Mouse (Mus musculus) heart, embryonic 11.5 days (tissue): ENCODE data around the gene Pou2f3. TPM values are rescaled to one million over a fixed set of nuclear protein-coding genes. Genes with fewer than 3 reads are reported as not detected.

Experiments used
- ATAC-seq: fragments of 200-750 bp; cut with Nextera tagmentation; replicated peaks from 2 replicates; pipeline ENCODE4 v1.8.0; 2017; ENCODE audit warnings: moderate library complexity; ENCODE audit not compliant: insufficient number of reproducible peaks, low FRiP score, low TSS enrichment
- H3K27ac ChIP-seq: fragments of 300-500 bp; sonication (generic); 2 replicates; pipeline ENCODE4 v1.5.1; 2014; ENCODE audit warnings: mild to moderate bottlenecking, low read depth, low read length
- H3K27me3 ChIP-seq: fragments of 300-500 bp; sonication (generic); 2 replicates; pipeline ENCODE4 v1.6.1; 2014; ENCODE audit warnings: mild to moderate bottlenecking, low read length, mixed read lengths; ENCODE audit not compliant: control insufficient read depth, insufficient read depth
- H3K36me3 ChIP-seq: fragments of 300-500 bp; sonication (generic); 2 replicates; pipeline ENCODE4 v1.6.1; 2014; ENCODE audit warnings: mild to moderate bottlenecking, low read length, moderate library complexity, mixed read lengths; ENCODE audit not compliant: control insufficient read depth, insufficient read depth
- H3K4me1 ChIP-seq: fragments of 300-500 bp; sonication (generic); 2 replicates; pipeline ENCODE4 v1.6.1; 2014; ENCODE audit warnings: low read length; ENCODE audit not compliant: control insufficient read depth, insufficient read depth
- H3K4me2 ChIP-seq: fragments of 300-500 bp; sonication (generic); 2 replicates; pipeline ENCODE4 v1.6.1; 2014; ENCODE audit warnings: mild to moderate bottlenecking, moderate library complexity
- H3K4me3 ChIP-seq: fragments of 300-500 bp; sonication (generic); 2 replicates; pipeline ENCODE4 v1.5.1; 2014; ENCODE audit warnings: low read depth, low read length
- H3K9ac ChIP-seq: fragments of 300-500 bp; sonication (generic); 2 replicates; pipeline ENCODE4 v1.6.1; 2014; ENCODE audit warnings: mild to moderate bottlenecking, low read depth, low read length, moderate library complexity
- H3K9me3 ChIP-seq: fragments of 300-500 bp; sonication (generic); replicated peaks from 2 replicates; pipeline ENCODE4 v1.6.1; 2016; ENCODE audit warnings: low read length; ENCODE audit not compliant: control insufficient read depth
- WGBS: fragments of 180-500 bp; shearing (Covaris S2); extraction: QIAGEN DNeasy Blood & Tissue Kit; methylation state at CpG from one replicate; pipeline ENCODE4 v1.1.7; 2014; ENCODE audit not compliant: insufficient replicate concordance; 5-methylcytosine and 5-hydroxymethylcytosine counted together
- polyA plus RNA-seq: library from polyadenylated mRNA; unstranded; fragments of >200 nt; fragmentation: Nextera tagmentation; extraction: Ambion mirVana; gene quantifications from 2 replicates; pipeline ENCODE4 v1.2.1, GENCODE M21; 2014

Pou2f3 gene
- polyA plus RNA-seq, 1 experiment from 2014 or later: not detected

DNA sequence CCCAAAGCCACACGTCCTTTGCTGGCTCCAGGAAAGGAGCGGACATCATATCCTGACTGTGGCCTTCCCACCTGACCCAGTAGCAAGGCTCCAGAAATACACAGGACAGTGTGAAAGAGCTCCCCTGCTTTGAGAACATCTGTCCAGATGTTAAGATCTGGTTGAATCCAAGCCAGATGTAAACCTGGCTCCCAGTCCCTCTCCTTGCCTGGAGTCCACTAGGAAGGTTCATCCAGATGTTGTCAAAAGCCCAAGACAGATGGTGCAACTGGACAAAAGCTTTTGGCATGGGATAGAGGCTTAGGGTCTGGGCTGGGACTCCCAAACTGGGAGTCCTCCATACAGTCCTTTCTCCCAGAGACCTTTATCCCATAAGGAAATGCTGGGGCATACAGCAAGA is 18.6 kb upstream of the Pou2f3 start:
- H3K4me3 ChIP-seq: no peak overlapping the region
- H3K4me2 ChIP-seq: no peak overlapping the region
- no peaks in the 10 kb centered on the region for H3K9me3 ChIP-seq
- no peak overlapping the region for H3K9ac ChIP-seq
- peaks cover 55% of the 10 kb centered on the region for H3K4me1 ChIP-seq
- 84% methylated on average over 2 of the region's 2 CpGs for WGBS
- H3K36me3 ChIP-seq: no peaks in the 10 kb centered on the region; the same call in 1 of the 2 replicates
- no peaks in the 10 kb centered on the region for H3K27me3 ChIP-seq
- ATAC-seq: no peak
- no peak overlapping the region for H3K27ac ChIP-seq

DNA sequence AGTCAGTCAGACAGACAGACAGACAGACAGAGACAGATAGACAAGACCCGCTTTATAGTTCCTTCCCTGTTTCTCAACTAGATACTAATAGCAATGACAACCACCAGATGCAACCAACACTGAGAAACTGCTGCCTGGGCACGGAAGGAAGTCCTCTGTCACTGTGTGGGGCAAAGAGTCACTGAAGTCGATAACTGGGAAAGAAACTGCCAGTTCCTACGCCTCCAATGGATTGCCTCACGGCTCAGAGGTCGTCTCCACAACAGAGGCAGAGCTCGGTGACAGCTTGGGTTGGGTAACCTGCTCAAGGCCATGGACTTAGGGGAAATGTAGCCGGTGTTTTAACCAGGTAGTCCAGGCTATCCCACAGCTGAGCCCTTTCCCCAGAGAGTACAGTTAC is 17.5 kb upstream of the Pou2f3 start:
- Histone ChIP-seq H3K27ac (no peak overlapping the region), H3K36me3 (peaks cover 3% of the 10 kb centered on the region), H3K9me3 (no peaks in the 10 kb centered on the region), H3K4me1 (peaks cover 44% of the 10 kb centered on the region), H3K4me3 (no peak overlapping the region), H3K4me2 (no peak overlapping the region), H3K9ac (no peak overlapping the region), H3K27me3 (no peaks in the 10 kb centered on the region)
- WGBS: 71% methylated on average over 8 of the region's 8 CpGs
- no peak for ATAC-seq

DNA sequence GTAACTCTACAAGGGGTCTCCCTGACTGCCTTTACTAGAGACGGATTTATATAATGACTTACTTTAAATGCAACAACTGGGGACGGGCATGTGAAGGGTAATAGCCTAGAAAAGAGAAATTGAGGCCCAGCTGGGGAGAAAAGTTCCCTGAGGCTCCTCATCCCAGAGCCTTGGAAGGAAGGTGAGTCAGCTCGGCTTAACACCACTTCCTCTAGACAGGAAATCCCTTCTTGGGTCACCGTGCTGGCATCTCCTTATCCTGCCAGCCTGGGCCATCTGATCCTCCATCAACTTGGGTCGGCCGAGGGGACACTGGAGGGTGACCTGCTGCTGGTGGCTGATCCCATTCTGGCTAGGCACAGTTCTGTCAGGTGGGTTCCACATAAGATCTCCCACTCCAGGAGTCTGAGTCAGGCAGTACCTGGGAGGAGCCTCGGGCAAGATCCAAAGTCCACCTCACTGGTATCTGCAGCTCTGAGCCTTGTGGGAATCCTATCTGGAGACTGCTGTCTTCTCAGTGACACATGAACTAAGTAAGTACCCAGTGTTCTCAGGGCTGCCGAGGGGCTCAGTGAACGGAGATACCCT is 16.5 kb upstream of the Pou2f3 start:
- Histone ChIP-seq H3K36me3 (peaks cover 7% of the 10 kb centered on the region), H3K9me3 (no peaks in the 10 kb centered on the region), H3K27me3 (no peaks in the 10 kb centered on the region), H3K9ac (no peak overlapping the region), H3K27ac (no peak overlapping the region), H3K4me1 (peaks cover 34% of the 10 kb centered on the region), H3K4me2 (no peak overlapping the region), H3K4me3 (no peak overlapping the region)
- WGBS: 59% methylated on average over 9 of the region's 9 CpGs
- ATAC-seq: no peak

DNA sequence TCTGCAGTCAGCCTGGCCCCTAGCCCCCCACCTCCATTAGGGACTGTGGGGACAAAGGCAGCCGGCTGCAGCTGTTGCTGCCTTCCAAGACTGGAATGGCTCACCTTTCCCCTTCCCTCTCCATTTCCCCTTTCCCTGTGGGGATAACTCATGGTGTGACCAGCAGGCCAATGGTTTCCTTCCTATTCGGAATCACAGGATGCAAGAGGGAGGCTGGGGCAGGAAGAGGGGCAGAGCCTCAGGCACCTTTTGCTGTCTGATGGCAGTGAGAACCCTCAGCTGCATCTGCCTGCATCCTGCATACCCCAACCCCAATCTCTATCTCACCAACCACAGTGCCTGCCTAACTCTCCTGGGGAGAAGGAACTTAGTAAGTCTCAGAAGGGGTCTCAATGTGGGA is 15.3 kb upstream of the Pou2f3 start:
- Histone ChIP-seq H3K9ac (peak overlapping the region; percentile 43; the same call in 1 of the 2 replicates), H3K27me3 (no peaks in the 10 kb centered on the region), H3K4me3 (no peak overlapping the region), H3K4me1 (peaks cover 22% of the 10 kb centered on the region), H3K27ac (peak overlapping the region; percentile 59), H3K9me3 (no peaks in the 10 kb centered on the region), H3K36me3 (peaks cover 7% of the 10 kb centered on the region), H3K4me2 (peak overlapping the region; percentile 14)
- ATAC-seq: no peak
- WGBS: 22% methylated on average over 2 of the region's 2 CpGs

DNA sequence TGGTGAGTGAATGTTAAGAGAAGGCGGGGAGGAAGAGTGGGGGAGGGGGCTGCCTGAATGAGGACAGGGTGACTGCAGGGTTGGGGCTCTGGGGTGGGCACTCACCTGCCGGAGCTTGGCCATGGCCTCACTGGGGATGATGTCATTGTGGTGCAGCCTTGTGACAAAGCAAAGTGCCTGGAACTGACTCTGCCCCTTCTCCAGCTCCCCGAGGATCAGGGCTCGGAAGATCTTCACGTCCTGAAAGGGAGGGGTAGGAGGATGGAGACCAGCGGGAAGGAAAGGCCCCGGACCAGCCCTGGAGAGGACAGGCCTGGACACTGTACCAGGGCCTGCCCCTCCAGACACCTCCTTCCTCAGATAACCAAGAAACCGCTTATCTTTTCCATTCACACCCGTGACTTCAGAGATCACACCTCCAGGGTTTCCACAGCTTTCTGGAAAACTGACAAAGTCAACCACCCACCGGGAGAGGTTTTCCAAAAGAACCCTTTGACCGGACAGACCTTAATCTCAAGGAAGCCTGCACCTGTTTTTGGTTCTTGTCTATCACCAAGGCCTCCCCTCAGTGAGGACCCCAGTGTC is 14.7 kb upstream of the Pou2f3 start:
- peaks cover 16% of the 10 kb centered on the region for H3K4me1 ChIP-seq
- peak; percentile 66 for ATAC-seq
- no peaks in the 10 kb centered on the region for H3K9me3 ChIP-seq
- 19% methylated on average over 11 of the region's 11 CpGs for WGBS
- no peak overlapping the region for H3K4me3 ChIP-seq
- H3K4me2 ChIP-seq: peak overlapping the region; percentile 20
- peaks cover 7% of the 10 kb centered on the region for H3K36me3 ChIP-seq
- H3K9ac ChIP-seq: 0 out of 2 replicates have a peak overlapping the region, but pooled peaks have one; percentile 28
- H3K27ac ChIP-seq: peak overlapping the region; percentile 59
- H3K27me3 ChIP-seq: no peaks in the 10 kb centered on the region

GRCm38 (mm10) chr9:43222429-43222715 is 12.2 kb upstream of the Pou2f3 start:
- Histone ChIP-seq H3K4me1 (peaks cover 14% of the 10 kb centered on the region), H3K4me2 (no peak overlapping the region), H3K27me3 (no peaks in the 10 kb centered on the region), H3K27ac (no peak overlapping the region), H3K4me3 (no peak overlapping the region), H3K9ac (no peak overlapping the region), H3K36me3 (peaks cover 7% of the 10 kb centered on the region), H3K9me3 (no peaks in the 10 kb centered on the region)
- ATAC-seq: no peak
- WGBS: 43% methylated on average over 8 of the region's 8 CpGs

DNA sequence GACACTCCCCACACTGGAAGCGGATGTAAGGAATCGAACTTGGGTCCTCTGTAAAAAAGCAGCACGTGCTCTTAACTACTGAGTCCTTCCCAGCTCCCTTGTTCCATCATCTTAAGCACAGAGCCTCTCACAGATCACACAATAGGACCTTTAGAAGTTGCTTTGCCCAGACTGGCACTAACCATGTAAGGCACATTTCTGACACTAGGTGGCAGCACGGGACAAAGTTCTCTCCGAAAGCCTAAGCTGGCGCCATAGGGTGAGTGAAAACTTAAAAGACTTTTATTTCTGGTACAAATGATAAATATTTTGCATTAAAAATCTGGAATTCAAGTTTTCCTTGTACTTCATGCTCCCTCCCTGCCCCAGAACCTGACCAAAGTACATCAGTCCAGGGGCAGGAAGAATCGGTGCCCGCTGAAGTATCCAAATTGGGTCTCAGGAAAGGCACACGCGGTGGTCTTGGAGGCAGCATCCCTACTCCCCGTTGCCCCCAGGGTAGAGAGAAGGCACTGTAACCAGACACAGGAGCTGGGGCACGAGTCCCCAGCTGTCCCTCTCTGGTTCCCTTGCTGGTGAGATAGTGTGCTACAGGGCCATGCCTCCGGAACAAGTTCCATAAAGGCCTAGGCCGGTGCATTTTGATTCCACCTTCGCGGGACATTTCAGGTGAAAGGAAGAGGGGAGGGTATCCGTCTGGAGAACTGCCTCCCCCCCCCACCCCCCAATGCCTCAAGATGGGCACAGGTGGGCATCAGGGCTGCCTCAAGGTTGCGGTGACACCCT is 11.7 kb upstream of the Pou2f3 start:
- Histone ChIP-seq H3K9ac (no peak overlapping the region), H3K9me3 (no peaks in the 10 kb centered on the region), H3K27ac (no peak overlapping the region), H3K4me2 (no peak overlapping the region), H3K4me3 (no peak overlapping the region), H3K36me3 (peaks cover 7% of the 10 kb centered on the region), H3K27me3 (no peaks in the 10 kb centered on the region), H3K4me1 (peaks cover 14% of the 10 kb centered on the region)
- ATAC-seq: no peak
- 43% methylated on average over 18 of the region's 18 CpGs for WGBS

DNA sequence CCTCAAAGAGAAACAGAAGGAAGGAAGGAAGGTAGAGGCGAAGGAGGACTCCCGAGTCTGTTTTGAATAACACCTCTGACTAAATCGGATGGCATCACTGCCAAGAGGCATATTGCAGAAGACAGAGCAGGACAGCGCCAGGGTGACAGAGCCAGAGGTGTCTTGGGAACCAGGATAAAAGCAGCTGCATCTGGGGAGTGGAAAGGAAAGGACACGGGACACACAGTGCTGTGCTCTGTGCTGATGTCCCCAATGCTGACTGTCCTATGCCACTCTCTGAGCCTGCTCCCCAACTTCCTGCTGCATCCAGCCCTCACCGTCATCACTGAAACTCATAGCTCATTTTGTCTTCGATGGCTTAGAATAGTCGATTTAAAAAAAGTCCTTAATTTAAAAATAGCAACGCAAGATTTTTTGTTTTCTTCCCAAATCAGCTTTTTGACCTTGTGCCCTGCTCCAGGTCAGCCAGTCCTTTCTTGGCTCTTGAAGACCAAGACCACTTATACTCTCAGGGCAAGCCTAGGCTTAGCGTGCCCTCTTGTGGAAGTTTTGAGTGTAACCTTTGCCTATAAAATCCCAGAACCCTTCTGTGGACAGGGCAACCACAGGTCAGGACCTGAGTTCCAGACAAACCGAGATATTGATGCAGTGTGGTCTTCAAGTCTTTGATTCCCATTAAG is 742 bp upstream of the Pou2f3 start:
- Histone ChIP-seq H3K27me3 (peaks cover 6% of the 10 kb centered on the region), H3K4me2 (peak overlapping the region; percentile 44; the same call in 1 of the 2 replicates), H3K27ac (no peak overlapping the region), H3K36me3 (no peaks in the 10 kb centered on the region), H3K4me3 (no peak overlapping the region), H3K4me1 (peaks cover 6% of the 10 kb centered on the region; the same call in 1 of the 2 replicates), H3K9me3 (no peaks in the 10 kb centered on the region), H3K9ac (no peak overlapping the region)
- ATAC-seq: no peak; the same call in 1 of the 2 replicates
- 29% methylated on average over 11 of the region's 11 CpGs for WGBS
